Mouse (Mus musculus): ENCODE results near the gene Cyb5b. TPM values are rescaled to one million over a fixed set of nuclear protein-coding genes. Genes with fewer than 3 reads are reported as not detected.

Gene Cyb5b
- polyA plus RNA-seq, 1 experiment from 2014 or later: 138 TPM

- H3K27ac ChIP-seq: no peak overlapping the region
- no peaks in the 10 kb centered on the region for H3K36me3 ChIP-seq
- H3K4me3 ChIP-seq: no peak overlapping the region
- no peak for DNase-seq (ENCODE audit: low spot score)
- peaks cover 34% of the 10 kb centered on the region for H3K4me1 ChIP-seq (replicated peaks)
- no peaks in the 10 kb centered on the region for H3K9me3 ChIP-seq
- 87% methylated on average over 6 of the region's 6 CpGs for WGBS
- H3K27me3 ChIP-seq (ENCODE audit: insufficient read depth, poor library complexity, severe bottlenecking): no peaks in the 10 kb centered on the region
These were observed 12.8 kb upstream of the Cyb5b start for GRCm38 (mm10) chr8:107137591-107137990.

- Histone ChIP-seq H3K36me3 (no peaks in the 10 kb centered on the region), H3K4me3 (no peak overlapping the region), H3K4me1 (replicated peaks) (peaks cover 34% of the 10 kb centered on the region), H3K27me3 (ENCODE audit: insufficient read depth, poor library complexity, severe bottlenecking) (no peaks in the 10 kb centered on the region), H3K27ac (no peak overlapping the region), H3K9me3 (no peaks in the 10 kb centered on the region)
- DNase-seq (ENCODE audit: low spot score): no peak
- WGBS: 90% methylated on average over 5 of the region's 5 CpGs
These were observed 12.1 kb upstream of the Cyb5b start for GRCm38 (mm10) chr8:107138338-107138737.

- WGBS: 46% methylated on average over 13 of the region's 13 CpGs
- Histone ChIP-seq H3K4me1 (replicated peaks) (peaks cover 26% of the 10 kb centered on the region), H3K27ac (peak overlapping the region; percentile 62), H3K27me3 (ENCODE audit: insufficient read depth, poor library complexity, severe bottlenecking) (no peaks in the 10 kb centered on the region), H3K9me3 (no peaks in the 10 kb centered on the region), H3K4me3 (no peak overlapping the region), H3K36me3 (no peaks in the 10 kb centered on the region)
- DNase-seq (ENCODE audit: low spot score): peak; percentile 41
These were observed 10.6 kb upstream of the Cyb5b start for GRCm38 (mm10) chr8:107139704-107140470.

GRCm38 (mm10) chr8:107142539-107142938 lies 7.9 kb upstream of the Cyb5b start:
- Histone ChIP-seq H3K4me1 (replicated peaks) (peaks cover 13% of the 10 kb centered on the region), H3K9me3 (no peaks in the 10 kb centered on the region), H3K27ac (no peak overlapping the region), H3K4me3 (no peak overlapping the region), H3K27me3 (ENCODE audit: insufficient read depth, poor library complexity, severe bottlenecking) (no peaks in the 10 kb centered on the region), H3K36me3 (no peaks in the 10 kb centered on the region)
- 92% methylated on average over 4 of the region's 4 CpGs for WGBS
- no peak for DNase-seq (ENCODE audit: low spot score)

GRCm38 (mm10) chr8:107143501-107143900 lies 6.9 kb upstream of the Cyb5b start:
- no peaks in the 10 kb centered on the region for H3K36me3 ChIP-seq
- no peak for DNase-seq (ENCODE audit: low spot score)
- no peak overlapping the region for H3K4me3 ChIP-seq
- no peaks in the 10 kb centered on the region for H3K27me3 ChIP-seq (ENCODE audit: insufficient read depth, poor library complexity, severe bottlenecking)
- H3K9me3 ChIP-seq: no peaks in the 10 kb centered on the region
- H3K27ac ChIP-seq: no peak overlapping the region
- H3K4me1 ChIP-seq (replicated peaks): peaks cover 13% of the 10 kb centered on the region
- WGBS: 51% methylated on average over 4 of the region's 4 CpGs

- no peak for DNase-seq (ENCODE audit: low spot score)
- Histone ChIP-seq H3K27me3 (ENCODE audit: insufficient read depth, poor library complexity, severe bottlenecking) (no peaks in the 10 kb centered on the region), H3K9me3 (no peaks in the 10 kb centered on the region), H3K36me3 (no peaks in the 10 kb centered on the region), H3K4me1 (replicated peaks) (peaks cover 10% of the 10 kb centered on the region), H3K4me3 (no peak overlapping the region), H3K27ac (no peak overlapping the region)
These were observed 4.3 kb upstream of the Cyb5b start for GRCm38 (mm10) chr8:107146186-107146585.

- H3K27ac ChIP-seq: peak overlapping the region; percentile 45; the same call in 1 of the 2 replicates
- no peaks in the 10 kb centered on the region for H3K27me3 ChIP-seq (ENCODE audit: insufficient read depth, poor library complexity, severe bottlenecking)
- H3K36me3 ChIP-seq: peaks cover 21% of the 10 kb centered on the region
- DNase-seq (ENCODE audit: low spot score): no peak
- H3K4me3 ChIP-seq: no peak overlapping the region
- H3K9me3 ChIP-seq: no peaks in the 10 kb centered on the region
- peaks cover 14% of the 10 kb centered on the region for H3K4me1 ChIP-seq (replicated peaks)
- 86% methylated on average over 5 of the region's 5 CpGs for WGBS
These were observed 1.6 kb upstream of the Cyb5b start for GRCm38 (mm10) chr8:107148802-107149201.

GRCm38 (mm10) chr8:107150057-107150403 lies 410 bp upstream of the Cyb5b start:
- no peak for DNase-seq (ENCODE audit: low spot score)
- H3K4me1 ChIP-seq (replicated peaks): peaks cover 14% of the 10 kb centered on the region
- 22% methylated on average over 6 of the region's 6 CpGs for WGBS
- H3K9me3 ChIP-seq: no peaks in the 10 kb centered on the region
- H3K27me3 ChIP-seq (ENCODE audit: insufficient read depth, poor library complexity, severe bottlenecking): no peaks in the 10 kb centered on the region
- peak overlapping the region; percentile 96 for H3K27ac ChIP-seq
- H3K36me3 ChIP-seq: peaks cover 33% of the 10 kb centered on the region
- H3K4me3 ChIP-seq: peak overlapping the region; percentile 85

GRCm38 (mm10) chr8:107151212-107151920 lies 926 bp downstream of the Cyb5b start:
- H3K36me3 ChIP-seq: peaks cover 47% of the 10 kb centered on the region
- H3K4me1 ChIP-seq (replicated peaks): peaks cover 14% of the 10 kb centered on the region
- 78% methylated on average over 7 of the region's 7 CpGs for WGBS
- no peak for DNase-seq (ENCODE audit: low spot score)
- H3K4me3 ChIP-seq: peak overlapping the region; percentile 85
- H3K9me3 ChIP-seq: no peaks in the 10 kb centered on the region
- peak overlapping the region; percentile 96 for H3K27ac ChIP-seq
- H3K27me3 ChIP-seq (ENCODE audit: insufficient read depth, poor library complexity, severe bottlenecking): no peaks in the 10 kb centered on the region

GRCm38 (mm10) chr8:107153326-107154210 lies 3.1 kb downstream of the Cyb5b start:
- Histone ChIP-seq H3K4me1 (replicated peaks) (peaks cover 14% of the 10 kb centered on the region), H3K4me3 (no peak overlapping the region), H3K9me3 (no peaks in the 10 kb centered on the region), H3K27me3 (ENCODE audit: insufficient read depth, poor library complexity, severe bottlenecking) (no peaks in the 10 kb centered on the region), H3K27ac (no peak overlapping the region), H3K36me3 (peaks cover 69% of the 10 kb centered on the region)
- DNase-seq (ENCODE audit: low spot score): no peak
- 96% methylated on average over 14 of the region's 14 CpGs for WGBS

GRCm38 (mm10) chr8:107156816-107157215 lies 6.4 kb downstream of the Cyb5b start:
- DNase-seq (ENCODE audit: low spot score): no peak
- Histone ChIP-seq H3K4me3 (no peak overlapping the region), H3K27ac (no peak overlapping the region), H3K36me3 (peaks cover 91% of the 10 kb centered on the region), H3K9me3 (no peaks in the 10 kb centered on the region), H3K4me1 (replicated peaks) (no peaks in the 10 kb centered on the region), H3K27me3 (ENCODE audit: insufficient read depth, poor library complexity, severe bottlenecking) (no peaks in the 10 kb centered on the region)

GRCm38 (mm10) chr8:107157836-107158235 lies 7.4 kb downstream of the Cyb5b start:
- Histone ChIP-seq H3K27ac (no peak overlapping the region), H3K36me3 (peaks cover 91% of the 10 kb centered on the region), H3K9me3 (no peaks in the 10 kb centered on the region), H3K4me3 (no peak overlapping the region), H3K27me3 (ENCODE audit: insufficient read depth, poor library complexity, severe bottlenecking) (no peaks in the 10 kb centered on the region), H3K4me1 (replicated peaks) (no peaks in the 10 kb centered on the region)
- 79% methylated on average over 1 of the region's 1 CpGs for WGBS
- DNase-seq (ENCODE audit: low spot score): no peak

- H3K27me3 ChIP-seq (ENCODE audit: insufficient read depth, poor library complexity, severe bottlenecking): no peaks in the 10 kb centered on the region
- no peak for DNase-seq (ENCODE audit: low spot score)
- H3K4me1 ChIP-seq (replicated peaks): no peaks in the 10 kb centered on the region
- no peak overlapping the region for H3K27ac ChIP-seq
- no peaks in the 10 kb centered on the region for H3K9me3 ChIP-seq
- H3K36me3 ChIP-seq: peaks cover 91% of the 10 kb centered on the region
- H3K4me3 ChIP-seq: no peak overlapping the region
These were observed 8.4 kb downstream of the Cyb5b start for GRCm38 (mm10) chr8:107158890-107159289.
